Mouse (Mus musculus) layer of hippocampus, postnatal 14 days (tissue): ENCODE measurements around the gene Cenpb. TPM values are rescaled to one million over a fixed set of nuclear protein-coding genes. Genes with fewer than 3 reads are reported as not detected.

Experiments used
- DNase-seq, 2 experiments: peaks; one replicate each; pipeline ENCODE4 v3.0.0; 2021 to 2022; ENCODE audit warnings: low spot score in 2 of 2, mixed read lengths in 1 of 2
- total RNA-seq, 2 experiments: library from RNA; stranded (reverse); gene quantifications; 2 replicates each; pipeline ENCODE4 v1.2.3; 2021

Cenpb gene
- total RNA-seq, 2 experiments from 2014 or later, result 102 to 109 TPM

DNA sequence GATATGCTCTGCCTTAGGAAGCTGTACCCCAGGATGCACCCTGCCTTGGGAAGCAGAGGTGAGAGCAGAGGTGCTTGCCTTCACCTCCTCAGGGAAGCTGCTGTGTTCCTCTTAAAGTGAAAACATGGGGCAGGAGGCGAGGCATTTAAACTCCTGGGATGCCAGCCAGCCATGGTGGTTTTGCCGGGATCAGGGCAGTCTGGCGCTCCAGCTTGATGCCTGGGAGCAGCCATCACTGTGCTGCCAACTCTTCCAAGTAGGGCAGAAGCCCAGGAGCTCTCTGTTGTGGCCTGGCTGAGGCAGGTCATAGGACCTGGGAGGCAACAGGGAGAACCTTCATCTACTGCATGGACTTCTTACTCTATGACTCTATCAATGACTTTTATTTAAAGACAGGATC lies 21.4 kb upstream of the Cenpb start:
- DNase-seq, result no peak

DNA sequence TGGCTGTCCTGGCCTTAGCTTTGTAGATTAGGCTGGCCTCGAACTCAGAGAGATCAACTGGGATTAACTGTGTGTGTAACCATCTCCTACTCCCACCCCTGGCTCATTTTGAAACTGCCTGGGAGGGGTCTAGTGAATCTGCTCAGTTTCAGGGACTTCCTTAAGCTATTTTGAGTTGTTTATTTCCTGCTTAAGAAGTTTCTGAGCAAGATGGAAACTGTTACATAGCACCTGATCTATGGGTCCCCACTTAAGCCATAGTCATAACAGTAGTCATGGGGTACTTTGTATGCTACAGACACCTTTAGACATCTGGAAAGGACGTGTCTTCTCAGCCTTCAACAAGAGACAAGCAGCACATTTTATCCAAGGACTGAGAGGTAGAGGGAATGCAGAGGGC lies 20.8 kb upstream of the Cenpb start:
- no peak for DNase-seq

GRCm38 (mm10) chr2:131196606-131197316 lies 16.9 kb upstream of the Cenpb start:
- no peak for DNase-seq

DNA sequence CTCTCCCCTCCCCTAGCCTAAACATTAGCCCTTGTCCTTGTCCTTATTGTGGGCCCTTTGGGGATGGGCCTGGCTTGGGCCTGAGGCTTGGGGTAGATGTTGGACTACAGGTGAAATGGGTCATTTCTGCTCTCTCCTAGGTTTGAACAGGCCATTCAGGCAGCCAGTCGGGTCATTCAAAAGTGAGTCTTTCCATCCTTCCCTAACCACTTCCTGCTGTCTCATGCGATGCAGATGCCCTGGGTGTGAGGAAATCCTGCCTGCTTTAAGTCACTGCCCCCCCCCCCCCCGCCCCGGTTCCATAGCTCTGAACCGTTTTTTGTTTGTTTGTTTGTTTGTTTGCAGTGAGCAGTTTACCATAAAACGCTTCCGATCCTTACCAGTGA lies 11.1 kb upstream of the Cenpb start:
- DNase-seq, result no peak

GRCm38 (mm10) chr2:131190344-131191004 lies 10.6 kb upstream of the Cenpb start:
- DNase-seq, result no peak

DNA sequence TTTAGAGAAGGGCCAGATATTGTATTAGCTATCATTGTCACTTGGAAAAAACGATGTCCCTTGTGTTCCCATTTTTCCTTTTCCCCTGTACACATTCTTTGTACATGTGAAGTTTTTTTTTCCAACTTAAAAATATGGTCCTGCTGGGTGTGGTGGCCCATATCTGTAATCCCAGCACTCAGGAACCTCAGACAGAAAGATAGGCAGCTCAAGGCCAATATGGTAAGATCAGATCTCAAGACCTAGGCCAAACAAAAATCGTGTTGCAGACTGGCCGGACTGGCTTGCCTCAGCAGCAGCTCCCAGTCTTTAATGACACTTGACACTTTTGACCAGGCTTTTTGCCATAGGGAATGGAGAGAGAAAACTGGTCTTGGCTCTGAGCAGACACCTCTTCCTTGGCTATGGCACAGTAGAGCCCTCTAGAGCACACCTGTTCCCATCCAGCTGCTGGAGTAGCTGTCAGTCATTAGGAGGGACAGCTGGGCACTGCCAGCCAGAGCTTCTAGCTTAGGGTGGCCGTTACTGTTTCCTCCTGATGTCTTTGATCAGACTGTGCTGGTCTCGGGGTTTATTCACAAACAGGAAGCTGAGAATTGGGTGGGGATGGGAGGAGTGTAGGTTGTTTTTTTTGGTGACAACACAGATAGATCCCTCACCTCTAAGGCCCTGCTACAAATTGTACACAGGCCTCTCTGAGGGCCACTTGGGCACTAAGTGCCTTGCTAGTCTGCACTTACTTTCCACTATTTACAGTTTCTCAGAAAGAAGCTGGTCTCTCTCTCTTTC lies 9.8 kb upstream of the Cenpb start:
- DNase-seq, result no peak

- DNase-seq, result no peak
Observed at GRCm38 (mm10) chr2:131188311-131188710, 8.4 kb upstream of the Cenpb start.

DNA sequence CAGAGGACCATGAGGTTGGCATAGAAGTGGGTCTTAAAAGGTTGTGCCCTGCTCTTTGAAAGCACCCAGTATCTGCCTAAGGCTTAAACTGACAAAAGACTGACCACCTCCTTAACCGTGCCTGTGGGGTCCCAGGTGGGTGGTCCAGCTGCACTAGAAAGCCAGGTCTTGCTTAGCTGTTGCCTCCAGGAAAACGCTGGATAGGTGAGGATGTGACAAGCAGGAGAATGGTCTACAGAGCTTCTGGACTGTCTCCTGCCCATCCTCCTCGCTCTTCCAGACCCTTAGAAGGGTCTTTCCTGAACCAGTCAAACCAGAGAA lies 7.7 kb upstream of the Cenpb start:
- no peak for DNase-seq

DNA sequence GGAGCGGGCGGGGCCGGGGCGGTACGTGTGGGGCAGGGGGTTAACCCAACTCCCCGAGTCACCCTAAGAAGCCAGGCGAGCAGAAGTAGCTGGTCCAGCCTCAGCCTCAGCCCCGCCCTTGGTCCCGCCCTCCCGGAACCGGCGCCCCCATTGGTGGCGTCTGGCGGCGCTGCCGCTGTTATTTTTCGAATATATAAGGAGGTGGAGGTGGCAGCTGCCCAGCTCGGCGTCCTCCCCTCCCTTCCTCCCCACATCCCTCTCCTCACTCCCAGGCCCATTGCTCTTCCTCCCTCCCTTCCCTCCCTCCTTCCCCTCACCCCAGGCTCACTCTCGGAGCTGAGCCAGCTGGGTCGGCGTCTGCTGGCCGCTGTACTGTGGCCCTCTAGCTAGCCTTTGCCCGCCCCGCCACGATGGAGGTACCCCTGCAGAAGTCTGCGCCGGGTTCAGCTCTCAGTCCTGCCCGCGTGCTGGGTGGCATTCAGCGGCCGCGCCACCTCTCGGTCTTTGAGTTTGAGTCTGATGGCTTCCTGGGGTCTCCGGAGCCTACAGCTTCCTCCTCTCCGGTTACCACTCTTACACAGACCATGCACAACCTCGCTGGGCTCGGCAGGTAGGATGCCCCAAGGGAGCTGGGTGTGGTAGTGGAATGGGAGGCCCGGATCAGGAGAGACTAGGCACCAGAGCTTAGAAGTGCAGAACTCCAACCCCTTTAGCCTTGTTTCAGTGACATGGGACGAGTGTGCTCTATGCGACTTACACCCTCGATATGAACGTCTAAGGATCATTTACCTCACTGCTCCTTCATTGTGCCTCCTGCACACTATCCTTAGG lies 7.1 kb upstream of the Cenpb start, which contains the start of the genes Cdc25b and Spef1:
Cdc25b (plus strand) TSS at position 179 of the 831 bp plus-strand sequence.
Spef1 (minus strand) TSS at position 512 of the 831 bp plus-strand sequence.
- peak; percentile 54 to 73 for DNase-seq

GRCm38 (mm10) chr2:131186343-131186742 lies 6.5 kb upstream of the Cenpb start:
- DNase-seq, result no peak

GRCm38 (mm10) chr2:131179246-131179886 lies 501 bp downstream of the Cenpb start:
- DNase-seq, result peak in 1 of 2 experiments; percentile 69

DNA sequence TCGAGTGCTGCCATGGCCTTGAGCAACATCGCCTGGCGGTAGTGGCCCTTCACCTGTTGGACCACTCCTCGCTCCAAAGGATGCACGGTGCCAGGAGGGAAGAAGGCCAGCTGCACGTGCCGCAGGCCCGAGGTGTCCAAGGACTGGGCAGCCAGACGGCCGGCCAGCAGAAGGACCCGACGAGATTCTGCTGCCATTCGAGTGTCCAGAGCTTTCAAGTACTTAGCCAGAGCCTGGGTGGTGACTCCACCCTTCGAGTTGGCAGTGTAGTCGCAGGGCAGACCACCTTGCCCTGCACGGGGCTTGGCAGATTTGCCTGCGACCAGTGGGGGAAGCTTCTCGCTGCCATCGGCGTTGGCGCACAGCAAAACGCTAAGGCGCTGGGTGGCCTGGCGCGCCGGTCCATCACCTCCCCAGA lies 1.0 kb downstream of the Cenpb start:
- DNase-seq, result no peak

DNA sequence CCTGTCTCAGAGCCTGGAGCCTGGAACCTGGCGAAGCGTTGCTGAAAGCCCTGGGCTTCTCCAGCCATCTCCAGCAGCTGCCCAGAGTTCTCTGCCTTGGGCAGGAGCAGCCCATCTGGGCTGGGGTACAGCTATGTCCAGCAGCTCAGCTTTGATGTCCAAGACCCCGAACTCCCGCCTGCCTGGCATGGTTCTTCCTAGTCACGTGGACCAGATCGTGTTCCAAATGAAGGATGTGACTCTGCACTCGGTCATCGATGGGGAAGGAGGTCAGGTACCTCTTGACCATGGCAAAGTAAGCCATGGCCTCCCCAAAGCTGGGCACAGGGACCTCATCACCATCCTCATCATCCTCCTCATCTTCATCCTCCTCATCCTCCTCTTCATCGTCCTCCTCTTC lies 1.9 kb downstream of the Cenpb start:
- DNase-seq, result no peak

DNA sequence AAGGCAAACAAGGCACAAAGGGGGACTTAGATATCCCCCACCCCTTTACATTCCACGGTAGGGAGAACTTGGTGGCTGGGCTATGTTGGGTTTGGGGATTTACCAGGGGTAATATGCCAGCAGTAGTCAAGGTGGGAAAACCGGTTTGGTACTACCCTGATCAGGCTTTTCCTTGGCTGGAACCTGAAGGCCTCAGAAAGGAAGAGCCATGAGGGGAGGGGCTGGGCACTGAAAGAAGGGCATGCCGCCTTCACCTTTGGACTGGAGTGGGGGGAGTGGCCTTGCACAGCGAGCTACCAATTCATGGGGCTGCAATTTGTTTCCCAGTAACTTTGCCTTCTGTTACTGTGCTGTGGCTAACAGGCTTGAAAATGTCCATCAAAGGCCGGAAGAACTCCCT lies 3.4 kb downstream of the Cenpb start:
- no peak for DNase-seq

DNA sequence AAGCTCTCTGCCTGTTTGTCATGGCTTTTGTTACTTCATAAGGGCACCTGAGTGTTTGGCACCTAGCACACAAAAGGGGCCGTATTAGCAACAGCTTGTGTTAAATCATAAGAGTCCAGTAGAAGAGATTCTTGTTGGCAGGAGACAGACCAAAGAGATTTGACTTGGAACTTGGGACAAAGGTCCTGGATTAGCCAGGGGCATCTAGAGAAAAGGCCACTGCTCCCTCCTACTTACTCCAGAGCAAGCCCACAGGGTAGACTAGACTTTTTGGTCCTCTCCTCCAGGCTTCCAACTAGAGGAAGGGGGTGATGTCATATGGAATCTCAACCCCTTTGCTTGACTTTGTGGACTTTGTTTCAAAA lies 3.9 kb downstream of the Cenpb start:
- no peak for DNase-seq

DNA sequence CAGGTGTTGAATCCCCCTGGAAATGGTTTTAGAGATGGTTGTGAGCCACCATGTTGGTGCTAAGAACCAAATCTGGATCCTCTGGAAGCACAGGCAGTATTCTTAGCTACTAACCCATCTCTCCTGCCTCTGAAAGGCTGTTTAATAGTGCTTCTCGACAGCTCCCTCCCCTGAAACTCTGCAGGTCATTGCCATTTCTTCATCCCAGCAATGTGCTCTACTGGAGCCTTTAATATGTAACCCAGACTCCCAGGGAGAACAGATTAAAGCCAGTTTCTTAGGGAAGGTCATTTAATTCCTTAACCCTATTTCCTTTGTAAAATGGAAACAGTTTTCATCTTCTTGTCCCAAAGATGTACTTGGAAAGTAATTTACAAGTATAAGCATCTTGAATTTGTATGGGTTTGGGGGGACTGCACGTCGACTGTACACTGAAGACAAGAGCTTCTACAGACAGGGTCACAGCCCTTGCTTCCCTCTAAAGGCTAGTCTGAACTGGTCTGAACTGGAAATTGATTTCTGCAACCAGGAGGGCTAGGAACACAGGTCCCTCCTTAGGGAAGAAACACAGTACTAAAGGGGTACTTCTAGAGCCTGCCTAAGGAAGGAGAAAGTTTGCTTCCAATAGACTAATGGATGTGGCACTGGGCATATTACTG lies 4.5 kb downstream of the Cenpb start:
- DNase-seq, result no peak

DNA sequence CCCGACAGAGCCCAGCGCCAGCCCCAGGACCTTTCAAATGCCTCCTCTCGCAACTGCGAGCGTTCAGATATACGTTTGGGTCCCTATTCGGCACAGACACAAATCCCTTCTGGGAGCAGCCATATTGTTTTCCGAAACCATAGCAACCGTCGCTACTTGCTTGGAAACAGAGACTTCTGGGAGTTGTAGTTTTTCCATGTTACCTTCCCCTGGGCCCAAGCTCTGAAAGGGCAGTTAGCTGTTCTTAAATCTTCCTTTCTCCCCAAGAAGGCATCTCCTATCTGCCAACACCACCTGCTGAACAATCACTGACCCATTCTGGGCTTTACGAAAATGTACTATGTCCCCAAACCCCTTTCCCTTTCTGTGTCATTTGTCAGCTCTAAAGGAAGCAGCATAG lies 5.2 kb downstream of the Cenpb start:
- peak; percentile 59 to 86 for DNase-seq

- DNase-seq, result no peak
Observed at GRCm38 (mm10) chr2:131172322-131172721, 7.5 kb downstream of the Cenpb start.

GRCm38 (mm10) chr2:131171401-131172104 lies 8.3 kb downstream of the Cenpb start:
- peak; percentile 64 for DNase-seq

- DNase-seq, result no peak
Observed at GRCm38 (mm10) chr2:131170936-131171335, 8.9 kb downstream of the Cenpb start.
